Mouse (Mus musculus) urinary bladder, postnatal 36 days (tissue): ENCODE measurements around the gene Spata6.

Experiments
- DNase-seq, 2 experiments: peaks; one replicate each; pipeline ENCODE4 v3.0.0; 2022; ENCODE audit warnings: low spot score in 2 of 2, mixed read lengths in 1 of 2

The Spata6 gene

GRCm38 (mm10) chr4:111838882-111839281 lies 119.1 kb downstream of the Spata6 start:
- DNase-seq = no peak

GRCm38 (mm10) chr4:111852626-111853025 lies 132.8 kb downstream of the Spata6 start:
- DNase-seq = no peak

GRCm38 (mm10) chr4:111866701-111867100 lies 146.9 kb downstream of the Spata6 start:
- DNase-seq = no peak

- DNase-seq = no peak
These were observed 148.1 kb downstream of the Spata6 start for GRCm38 (mm10) chr4:111867743-111868401.
